Mouse (Mus musculus) cerebellum, adult 2 months (tissue): Measurements from ENCODE around the gene Tcam1.

Experiments
- CTCF ChIP-seq: fragments of 200-500 bp; IDR thresholded peaks from 2 replicates; pipeline ENCODE4 v1.5.1; 2011; ENCODE audit warnings: low read depth, mild to moderate bottlenecking, control low read depth, low read length, moderate library complexity, borderline replicate concordance; ENCODE audit not compliant: insufficient read depth
- POLR2A ChIP-seq: fragments of 200-500 bp; IDR thresholded peaks from 2 replicates; pipeline ENCODE4 v1.6.1; 2011; ENCODE audit warnings: low read length, control low read depth, borderline replicate concordance; ENCODE audit not compliant: insufficient read depth

DNA sequence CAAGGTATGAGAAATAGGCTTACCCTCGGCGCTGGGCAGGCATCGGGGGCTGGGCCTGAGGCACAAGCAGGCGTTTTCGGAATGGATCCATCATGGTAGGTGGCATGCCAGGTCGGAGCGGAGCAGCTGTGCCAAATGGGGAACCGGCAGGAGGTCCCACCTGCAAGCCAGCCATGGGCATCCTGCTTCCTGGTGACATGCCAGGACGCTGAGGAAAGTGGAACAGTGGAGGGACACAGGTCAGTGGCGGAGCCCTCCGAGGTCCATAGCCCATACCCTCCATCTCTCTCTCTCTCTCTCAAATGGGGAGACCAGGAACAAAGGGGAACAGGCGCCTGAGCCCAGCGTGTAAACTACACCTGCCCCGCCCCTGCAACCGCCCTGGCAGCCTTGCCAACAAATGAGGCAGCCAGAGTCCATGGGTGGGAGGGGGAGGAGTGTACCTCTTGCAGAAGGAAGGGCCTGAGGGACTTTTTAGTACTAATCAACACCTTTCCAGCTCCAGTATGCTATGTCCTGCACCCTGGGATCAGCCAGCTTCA, 9.1 kb upstream of the Tcam1 start:
- TF ChIP-seq CTCF (no peak), POLR2A (peak; percentile 23; the same call in 1 of the 2 replicates)
